Mouse (Mus musculus): ENCODE results near the gene Lrrc8c.

GRCm38 (mm10) chr5:105501136-105501535, 18.1 kb upstream of the Lrrc8c start:
- no peak for TF ChIP-seq CTCF (IDR thresholded peaks at IDR 0.05; ENCODE audit: control insufficient read depth, insufficient read depth, insufficient replicate concordance, low read depth, low read length)
- no peak for TF ChIP-seq POLR2A (IDR thresholded peaks at IDR 0.05; ENCODE audit: control insufficient read depth, low read depth, low read length)
